Mouse (Mus musculus) gonadal fat pad, adult 2 months (tissue): ENCODE measurements at regions not wholly inside any gene's neighbourhood (a gene's known extent, or its start where the extent isn't known, plus 50 kb on each side); places are given as distances from the start of the nearest gene placed in this dataset.

Experiments
- DNase-seq: peaks from one replicate; pipeline ENCODE4 v3.0.0-alpha.2; 2012; ENCODE audit warnings: low read depth

- no peak for DNase-seq
Observed at GRCm38 (mm10) chr12:106871481-106871880, 617.0 kb upstream of the 3110018I06Rik start.

- no peak for DNase-seq
Observed at GRCm38 (mm10) chr12:106872966-106873730, 615.3 kb upstream of the 3110018I06Rik start.

DNA sequence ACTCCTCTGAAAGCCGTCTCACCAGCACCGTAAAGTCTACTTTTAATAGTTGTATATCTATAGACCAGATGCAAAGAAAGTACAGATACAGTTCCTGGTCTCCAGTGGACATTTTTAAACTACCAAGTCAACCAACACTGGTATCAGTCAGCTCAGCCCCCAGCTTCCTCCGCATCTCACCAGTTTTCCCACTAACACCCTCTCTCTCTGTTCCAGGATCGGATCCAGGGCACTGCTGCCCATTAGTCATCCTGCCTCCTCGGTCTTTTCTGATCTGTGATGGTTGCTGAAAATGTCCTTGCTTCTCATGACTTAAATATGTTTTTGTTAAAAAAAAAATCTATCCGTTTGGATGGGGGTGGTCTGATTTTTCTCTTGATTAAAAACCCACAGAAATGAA is 598.1 kb upstream of the 3110018I06Rik start:
- no peak for DNase-seq

DNA sequence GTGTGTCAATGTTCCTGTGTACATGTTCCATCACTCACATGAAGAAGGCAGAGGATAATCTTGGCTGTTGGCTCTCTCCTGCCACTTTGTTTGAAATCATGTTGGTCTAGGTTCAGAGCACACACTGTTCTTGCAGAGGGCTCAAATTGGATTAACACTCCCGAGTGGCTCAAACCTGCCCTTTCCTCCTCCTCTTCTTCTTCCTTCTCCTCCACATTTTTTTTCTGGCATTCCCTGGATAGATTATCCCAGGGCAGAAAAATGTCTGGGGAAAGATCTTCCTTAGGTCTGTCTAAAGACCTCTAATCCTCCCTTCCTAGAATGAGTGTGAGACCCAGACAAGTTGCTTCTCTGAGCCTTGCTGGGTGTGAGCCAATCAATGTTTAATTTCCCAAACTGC is 594.4 kb upstream of the 3110018I06Rik start:
- DNase-seq = peak; percentile 57

- DNase-seq = no peak
Observed at GRCm38 (mm10) chr12:106904202-106904601, 584.2 kb upstream of the 3110018I06Rik start.

GRCm38 (mm10) chr12:106912782-106913181 is 575.6 kb upstream of the 3110018I06Rik start:
- no peak for DNase-seq

- no peak for DNase-seq
Observed at GRCm38 (mm10) chr12:106922571-106922991, 565.9 kb upstream of the 3110018I06Rik start.

DNA sequence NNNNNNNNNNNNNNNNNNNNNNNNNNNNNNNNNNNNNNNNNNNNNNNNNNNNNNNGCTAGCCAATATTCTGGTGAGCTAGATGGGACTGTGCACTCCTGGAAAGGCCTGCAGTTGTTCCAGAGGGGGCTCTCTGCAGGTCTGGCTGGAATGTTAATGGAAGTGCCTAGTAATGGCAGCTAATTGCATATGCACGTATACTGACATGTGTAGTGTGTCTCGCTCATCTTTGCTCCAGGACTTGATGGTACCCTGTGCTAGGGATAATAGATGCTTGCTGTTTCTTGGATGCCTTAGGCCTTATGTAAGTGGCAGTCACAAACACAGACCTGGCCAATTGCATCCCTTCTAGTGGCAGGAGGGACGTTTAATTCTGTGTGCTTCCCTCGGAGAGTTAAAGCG is 560.0 kb upstream of the 3110018I06Rik start:
- no peak for DNase-seq

GRCm38 (mm10) chr12:106929161-106929560 is 559.3 kb upstream of the 3110018I06Rik start:
- no peak for DNase-seq

DNA sequence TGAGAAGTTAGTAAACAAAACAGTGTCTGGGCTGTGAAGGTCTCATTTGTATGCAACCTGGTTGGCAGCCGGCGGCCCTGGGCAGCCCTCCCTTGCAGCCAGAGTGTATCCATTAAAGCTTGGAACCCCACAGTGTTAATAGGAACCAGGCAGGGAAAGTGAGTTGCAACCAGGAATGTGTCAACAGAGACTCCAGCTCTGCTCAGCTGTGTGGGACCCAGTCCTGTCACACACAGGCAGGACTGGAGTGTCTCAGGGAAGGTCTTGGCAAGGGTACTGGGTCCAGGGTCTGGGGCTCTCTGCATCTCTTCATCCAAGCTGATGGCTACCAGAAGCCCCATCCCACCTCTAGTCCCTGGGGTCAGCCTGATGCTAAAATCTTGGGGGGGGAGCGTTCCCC is 556.8 kb upstream of the 3110018I06Rik start:
- DNase-seq = no peak

GRCm38 (mm10) chr12:106939381-106939780 is 549.1 kb upstream of the 3110018I06Rik start:
- no peak for DNase-seq

- no peak for DNase-seq
Observed at GRCm38 (mm10) chr12:106943874-106944273, 544.6 kb upstream of the 3110018I06Rik start.

DNA sequence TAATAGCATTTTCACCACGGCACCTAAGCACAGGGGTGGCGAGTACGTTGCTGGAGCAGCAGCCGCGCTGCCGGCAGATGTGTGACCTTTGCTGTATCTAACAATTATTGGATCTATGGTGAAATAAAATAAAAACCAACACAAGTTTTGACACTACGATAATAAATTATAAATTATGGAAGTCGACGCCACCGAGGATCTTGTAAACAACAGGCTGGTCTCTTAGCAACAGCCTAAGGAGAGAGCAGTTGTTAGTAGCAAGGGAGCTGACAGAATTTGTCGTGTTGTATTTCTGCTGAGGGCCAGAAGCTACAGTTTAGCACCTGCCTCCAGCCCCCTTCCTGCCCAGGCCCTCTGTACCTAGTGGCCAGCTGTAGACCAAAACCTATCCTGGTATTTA is 535.8 kb upstream of the 3110018I06Rik start:
- DNase-seq = no peak

- peak; percentile 45 for DNase-seq
Observed at GRCm38 (mm10) chr12:106955778-106956177, 532.7 kb upstream of the 3110018I06Rik start.

DNA sequence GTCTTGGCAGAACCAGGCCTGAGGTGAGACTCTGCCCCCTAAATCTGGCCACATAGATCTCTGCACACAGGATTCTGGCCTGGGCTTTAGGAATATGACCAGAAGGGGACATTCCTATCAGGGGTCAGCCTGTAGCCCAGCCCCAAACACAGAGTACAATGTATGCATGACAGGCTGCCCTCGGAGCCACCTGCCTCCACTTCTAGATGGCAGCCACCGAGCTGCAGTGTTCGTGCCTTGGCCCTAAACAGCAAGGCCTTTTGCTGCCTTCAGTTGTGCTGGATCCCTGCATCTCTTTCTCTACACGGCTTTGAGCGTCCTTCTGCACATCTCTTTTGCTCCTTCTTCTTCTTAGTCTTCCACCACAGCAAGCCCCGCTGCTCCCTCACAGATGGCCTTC is 532.2 kb upstream of the 3110018I06Rik start:
- no peak for DNase-seq

- peak; percentile 75 for DNase-seq
Observed at GRCm38 (mm10) chr12:106961991-106962390, 526.4 kb upstream of the 3110018I06Rik start.

- DNase-seq = no peak
Observed at GRCm38 (mm10) chr12:106963762-106964161, 524.7 kb upstream of the 3110018I06Rik start.

- no peak for DNase-seq
Observed at GRCm38 (mm10) chr12:106969873-106970272, 518.6 kb upstream of the 3110018I06Rik start.

- no peak for DNase-seq
Observed at GRCm38 (mm10) chr12:106992421-106992820, 496.0 kb upstream of the 3110018I06Rik start.

GRCm38 (mm10) chr12:106993011-106993410 is 495.4 kb upstream of the 3110018I06Rik start:
- DNase-seq = no peak

GRCm38 (mm10) chr12:107010995-107011786 is 477.2 kb upstream of the 3110018I06Rik start:
- DNase-seq = peak; percentile 28

GRCm38 (mm10) chr12:107016801-107017200 is 471.6 kb upstream of the 3110018I06Rik start:
- DNase-seq = no peak

DNA sequence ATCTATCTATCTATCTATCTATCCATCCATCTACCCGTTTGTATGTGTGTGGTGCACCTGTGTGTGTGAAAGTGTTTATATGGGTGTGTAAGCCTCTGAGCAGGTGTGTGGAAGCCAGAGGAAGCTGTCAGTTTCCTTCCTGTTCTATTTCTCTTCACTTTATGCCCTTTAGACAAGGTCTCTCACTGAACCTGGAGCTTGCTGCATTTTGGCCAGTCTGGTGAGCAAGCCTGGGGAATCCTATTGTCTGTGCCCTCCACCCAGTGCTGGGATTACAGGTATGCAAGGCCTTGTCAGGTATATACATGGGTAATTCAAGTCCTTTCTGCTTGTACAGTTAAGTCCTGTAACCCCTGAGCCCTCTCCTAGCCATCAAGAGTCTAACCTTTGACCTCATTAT is 466.6 kb upstream of the 3110018I06Rik start:
- DNase-seq = no peak
